11 mouse cellular contexts compared by ENCODE assay signal in the genomic region with DNA sequence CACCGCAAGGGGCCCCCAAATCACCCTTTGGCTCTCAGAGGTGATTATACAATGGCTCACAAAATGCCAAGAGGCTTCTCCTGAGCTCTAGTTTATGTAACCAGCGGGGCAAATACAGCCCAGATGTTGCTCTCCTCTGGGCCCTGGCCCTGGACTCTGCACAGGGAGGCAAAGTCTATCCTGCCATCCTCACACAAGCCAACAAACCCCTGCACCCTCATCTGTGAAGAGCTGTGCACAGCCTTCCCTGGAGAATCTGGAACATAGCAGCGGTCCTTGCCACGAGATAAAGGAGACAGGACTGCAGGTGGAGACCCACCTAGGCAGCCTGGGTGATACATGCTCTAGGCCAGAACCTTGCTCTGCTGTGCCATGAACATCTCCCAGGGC. TPM values are rescaled to one million over a fixed set of nuclear protein-coding genes. Genes with fewer than 3 reads are reported as not detected.
DNase-seq lines count a peak whose midpoint lies in the region; ATAC-seq lines count a peak whose summit lies in the region.
"Had no signal": no experiment of that assay in that cellular context is flagged by ENCODE, and none has a peak within 500 bp of the region (broad histone marks: within the 10 kb centered on the region; RNA-seq: fewer than 3 reads in every experiment).

No protein-coding gene starts in this region.

- no peak overlapping the region for H3K4me2 ChIP-seq in forebrain, embryonic 13.5 days
- H3K4me2 ChIP-seq in kidney, embryonic 16.5 days (replicated peaks; ENCODE audit: low read depth, low read length): no peak overlapping the region
- no peak overlapping the region for H3K4me2 ChIP-seq in liver, embryonic 16.5 days (ENCODE audit: low read depth, low read length)
- no peak overlapping the region for H3K4me2 ChIP-seq in heart, embryonic 12.5 days
- H3K4me2 ChIP-seq: midbrain, embryonic 12.5 days had no signal

- H3K9me3 ChIP-seq in heart, embryonic 10.5 days: no peaks in the 10 kb centered on the region
- H3K9me3 ChIP-seq in forebrain, embryonic 13.5 days (replicated peaks): no peaks in the 10 kb centered on the region
- no peaks in the 10 kb centered on the region for H3K9me3 ChIP-seq in kidney, embryonic 16.5 days (ENCODE audit: low read length)
- H3K9me3 ChIP-seq in liver, embryonic 16.5 days (replicated peaks; ENCODE audit: control insufficient read depth, low read length): no peaks in the 10 kb centered on the region
- no peaks in the 10 kb centered on the region for H3K9me3 ChIP-seq in heart, embryonic 12.5 days (replicated peaks)
- H3K9me3 ChIP-seq: midbrain, embryonic 12.5 days had no signal

- H3K4me1 ChIP-seq in heart, embryonic 10.5 days: peaks cover 66% of the 10 kb centered on the region
- H3K4me1 ChIP-seq in forebrain, embryonic 13.5 days: peaks cover 52% of the 10 kb centered on the region
- H3K4me1 ChIP-seq in kidney, embryonic 16.5 days (ENCODE audit: insufficient read depth, low read length): peaks cover 36% of the 10 kb centered on the region
- peaks cover 8% of the 10 kb centered on the region for H3K4me1 ChIP-seq in liver, embryonic 16.5 days (ENCODE audit: control insufficient read depth, low read depth, low read length)
- peaks cover 48% of the 10 kb centered on the region for H3K4me1 ChIP-seq in heart, embryonic 12.5 days (replicated peaks)

- WGBS in heart, embryonic 10.5 days: 52% methylated on average over 4 of the region's 4 CpGs
- 31% methylated on average over 4 of the region's 4 CpGs for WGBS in forebrain, embryonic 13.5 days
- 44% methylated on average over 4 of the region's 4 CpGs for WGBS in kidney, embryonic 16.5 days
- 50% methylated on average over 4 of the region's 4 CpGs for WGBS in liver, embryonic 16.5 days (ENCODE audit: insufficient replicate concordance)
- 54% methylated on average over 4 of the region's 4 CpGs for WGBS in heart, embryonic 12.5 days

- ATAC-seq in forebrain, embryonic 13.5 days: no peak
- peak; percentile 17 for ATAC-seq in kidney, embryonic 16.5 days (ENCODE audit: low FRiP score, low TSS enrichment)
- peak; percentile 76 for ATAC-seq in liver, embryonic 16.5 days (ENCODE audit: low read depth)
- no peak for ATAC-seq in heart, embryonic 12.5 days (ENCODE audit: insufficient number of reproducible peaks, low FRiP score)

- DNase-seq in heart, embryonic 10.5 days (ENCODE audit: low spot score): no peak
- DNase-seq in heart, adult 8-10 months (ENCODE audit: low spot score): no peak
- no peak for DNase-seq in B cell, adult 2 months
- DNase-seq in testis, postnatal 14 days (ENCODE audit: low spot score): no peak
- DNase-seq: left cerebral cortex, postnatal 4 days; thymus, adult 2 months had no signal

- no peaks in the 10 kb centered on the region for H3K27me3 ChIP-seq in heart, embryonic 10.5 days (ENCODE audit: insufficient read depth, poor library complexity, severe bottlenecking)
- H3K27me3 ChIP-seq in forebrain, embryonic 13.5 days: no peaks in the 10 kb centered on the region; the same call in 1 of the 2 replicates
- no peaks in the 10 kb centered on the region for H3K27me3 ChIP-seq in kidney, embryonic 16.5 days (ENCODE audit: insufficient read depth, low read length)
- H3K27me3 ChIP-seq in liver, embryonic 16.5 days (ENCODE audit: control insufficient read depth, insufficient read depth, low read depth, low read length): peaks cover 10% of the 10 kb centered on the region
- H3K27me3 ChIP-seq in heart, embryonic 12.5 days (replicated peaks): no peaks in the 10 kb centered on the region

- H3K4me3 ChIP-seq in heart, embryonic 10.5 days: no peak overlapping the region
- no peak overlapping the region for H3K4me3 ChIP-seq in forebrain, embryonic 13.5 days
- H3K4me3 ChIP-seq in kidney, embryonic 16.5 days (ENCODE audit: low read length): no peak overlapping the region
- H3K4me3 ChIP-seq in liver, embryonic 16.5 days (ENCODE audit: low read depth, low read length): no peak overlapping the region
- H3K4me3 ChIP-seq in heart, embryonic 12.5 days: no peak overlapping the region
- H3K4me3 ChIP-seq: midbrain, embryonic 12.5 days had no signal

- peaks cover 30% of the 10 kb centered on the region for H3K36me3 ChIP-seq in heart, embryonic 10.5 days
- H3K36me3 ChIP-seq in forebrain, embryonic 13.5 days (ENCODE audit: poor library complexity, severe bottlenecking): peaks cover 31% of the 10 kb centered on the region
- H3K36me3 ChIP-seq in kidney, embryonic 16.5 days (ENCODE audit: insufficient read depth, low read length): peaks cover 21% of the 10 kb centered on the region
- H3K36me3 ChIP-seq in liver, embryonic 16.5 days (ENCODE audit: control insufficient read depth, insufficient read depth): no peaks in the 10 kb centered on the region; the same call in 1 of the 2 replicates
- peaks cover 27% of the 10 kb centered on the region for H3K36me3 ChIP-seq in heart, embryonic 12.5 days

- peak overlapping the region; percentile 62 for H3K27ac ChIP-seq in heart, embryonic 10.5 days
- H3K27ac ChIP-seq in forebrain, embryonic 13.5 days: 0 out of 2 replicates have a peak overlapping the region, but pooled peaks have one; percentile 10
- H3K27ac ChIP-seq in kidney, embryonic 16.5 days (ENCODE audit: low read length): no peak overlapping the region
- H3K27ac ChIP-seq in liver, embryonic 16.5 days (ENCODE audit: low read length): no peak overlapping the region
- H3K27ac ChIP-seq in heart, embryonic 12.5 days (ENCODE audit: poor library complexity, severe bottlenecking): no peak overlapping the region

- no peak overlapping the region for H3K9ac ChIP-seq in forebrain, embryonic 13.5 days
- 0 out of 2 replicates have a peak overlapping the region, but pooled peaks have one; percentile 5 for H3K9ac ChIP-seq in kidney, embryonic 16.5 days (replicated peaks; ENCODE audit: low read length)
- H3K9ac ChIP-seq in liver, embryonic 16.5 days (ENCODE audit: low read depth, low read length): no peak overlapping the region
- H3K9ac ChIP-seq in heart, embryonic 12.5 days: no peak overlapping the region
- H3K9ac ChIP-seq: midbrain, embryonic 12.5 days had no signal

RNA-seq across cellular contexts. Expression of a gene that starts 6.2 kb away (rescaled TPM):
- polyA plus RNA-seq in heart, embryonic 10.5 days (2016; fragmentation: Nextera tagmentation; extraction: Ambion mirVana): 5.6 and 5.7 TPM in 2 replicates
- 1 to 10 TPM; 1.9 to 2.8 (median 2.5) TPM for total RNA-seq in heart, adult 8-10 months (2022)
- polyA plus RNA-seq in forebrain, embryonic 13.5 days (2015; fragmentation: Nextera tagmentation; extraction: Ambion mirVana): 6.4 and 7.6 TPM in 2 replicates
- polyA plus RNA-seq in kidney, embryonic 16.5 days (2015; fragmentation: Nextera tagmentation; extraction: Ambion mirVana): 7.3 and 9.9 TPM in 2 replicates
- polyA plus RNA-seq in liver, embryonic 16.5 days (2015; fragmentation: Nextera tagmentation; extraction: Ambion mirVana): 1.9 and 2.4 TPM in 2 replicates
- 6.3 and 7.0 TPM in 2 replicates for polyA plus RNA-seq in heart, embryonic 12.5 days (2016; fragmentation: Nextera tagmentation; extraction: Ambion mirVana)

RNA-seq across cellular contexts. Expression of a gene that starts 33.9 kb away (rescaled TPM):
- 25.7 and 32.7 TPM in 2 replicates for polyA plus RNA-seq in heart, embryonic 10.5 days (2016; fragmentation: Nextera tagmentation; extraction: Ambion mirVana)
- 10 to 100 TPM in 3 of 4 experiments, 1 to 10 TPM in 1; 7.6 to 13.8 (median 12.4) TPM for total RNA-seq in heart, adult 8-10 months (2022)
- polyA plus RNA-seq in forebrain, embryonic 13.5 days (2015; fragmentation: Nextera tagmentation; extraction: Ambion mirVana): 9.3 and 12.8 TPM in 2 replicates
- 27.4 and 32.3 TPM in 2 replicates for polyA plus RNA-seq in kidney, embryonic 16.5 days (2015; fragmentation: Nextera tagmentation; extraction: Ambion mirVana)
- 22.6 and 23.2 TPM in 2 replicates for polyA plus RNA-seq in liver, embryonic 16.5 days (2015; fragmentation: Nextera tagmentation; extraction: Ambion mirVana)
- polyA plus RNA-seq in heart, embryonic 12.5 days (2016; fragmentation: Nextera tagmentation; extraction: Ambion mirVana): 22.9 and 23.2 TPM in 2 replicates

Comparison
In these comparisons a context has a peak if more than half of its experiments do, and no peak if none do; other contexts are left out.
1. H3K27ac ChIP-seq: peak in heart, embryonic 10.5 days (single experiment) and forebrain, embryonic 13.5 days (single experiment); none in kidney, embryonic 16.5 days (single experiment), liver, embryonic 16.5 days (single experiment) and heart, embryonic 12.5 days (single experiment).
2. ATAC-seq: peak in kidney, embryonic 16.5 days (single experiment) and liver, embryonic 16.5 days (single experiment); none in forebrain, embryonic 13.5 days (single experiment) and heart, embryonic 12.5 days (single experiment).